Mouse (Mus musculus) C2C12 (cell line): ENCODE measurements at regions not wholly inside any gene's neighbourhood (a gene's known extent, or its start where the extent isn't known, plus 50 kb on each side); places are given as distances from the start of the nearest gene placed in this dataset.

Source experiments
- CEBPB ChIP-seq: IDR thresholded peaks from one replicate; pipeline ENCODE4 v1.6.1; 2011; ENCODE audit warnings: low read depth, mild to moderate bottlenecking, control low read depth, moderate library complexity
- CTCF ChIP-seq: IDR thresholded peaks from one replicate; pipeline ENCODE4 v1.5.1; 2011; ENCODE audit not compliant: control insufficient read depth, insufficient read depth, insufficient read length
- USF1 ChIP-seq: IDR thresholded peaks from one replicate; pipeline ENCODE4 v1.6.1; 2011; ENCODE audit warnings: low read depth, mild to moderate bottlenecking, control low read depth, moderate library complexity

DNA sequence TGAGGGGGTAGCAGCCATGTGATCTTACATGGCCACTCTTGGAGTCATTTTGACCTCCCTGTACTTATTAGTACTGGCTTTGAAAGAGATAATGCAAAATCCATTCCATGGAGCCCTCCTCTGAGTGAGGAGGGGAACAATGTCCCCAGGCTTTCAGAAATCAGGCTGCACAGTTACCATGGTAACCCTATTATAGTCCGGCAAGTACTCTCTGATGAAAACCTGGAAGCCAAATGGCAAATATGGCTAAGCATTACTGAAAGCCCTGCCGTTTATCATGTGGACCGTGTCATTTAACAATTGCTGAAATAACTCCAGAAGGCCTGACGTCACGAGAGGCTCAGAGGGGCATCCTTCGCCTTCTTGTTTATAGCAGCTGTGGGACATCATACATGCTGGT lies 82.5 kb upstream of the Xcl1 start:
- TF ChIP-seq USF1 (no peak), CTCF (no peak), CEBPB (no peak)
